Mouse (Mus musculus) thymus, postnatal 4 days (tissue): ENCODE measurements around the gene Sox5.

Experiments
- DNase-seq: peaks from one replicate; pipeline ENCODE4 v3.0.0; 2021

The Sox5 gene

DNA sequence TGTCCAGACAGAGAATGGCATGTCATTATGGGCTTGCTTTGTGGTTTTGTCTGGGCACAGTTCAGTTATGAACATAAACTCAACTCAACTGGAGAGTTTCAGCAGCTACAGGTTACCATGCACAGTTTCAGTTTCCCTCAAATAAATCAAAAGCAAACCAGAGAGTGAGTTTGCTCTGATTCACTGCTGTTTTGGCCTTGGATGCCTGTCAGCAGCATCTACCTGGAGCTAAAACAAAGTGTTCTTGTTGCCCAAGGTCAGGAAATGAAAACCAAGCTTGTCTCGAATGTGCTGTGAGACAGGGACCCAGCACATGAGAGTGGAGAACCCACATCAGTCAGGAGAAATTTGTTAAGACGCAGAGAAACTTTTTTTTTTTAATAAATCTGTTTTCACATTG lies 951.6 kb downstream of the Sox5 start:
- no peak for DNase-seq

DNA sequence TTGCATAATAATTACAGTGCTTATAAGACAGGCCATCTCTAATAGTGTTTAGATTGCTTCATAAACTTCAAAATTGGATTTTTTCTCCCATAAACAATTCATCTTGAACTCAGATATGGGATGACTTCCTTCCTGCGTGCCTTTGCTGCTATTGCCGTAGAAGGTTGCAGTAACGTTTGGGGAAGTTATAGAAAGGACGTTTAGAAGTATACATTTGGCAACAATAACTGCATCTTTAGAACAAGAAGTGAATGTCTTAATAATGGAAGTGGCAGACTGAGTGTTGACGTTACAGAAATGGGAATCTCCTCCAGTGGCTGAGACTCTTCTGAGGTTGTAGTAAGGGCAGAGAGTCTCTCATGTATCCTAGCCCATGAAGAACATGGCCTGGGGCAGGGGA lies 955.0 kb downstream of the Sox5 start:
- no peak for DNase-seq

DNA sequence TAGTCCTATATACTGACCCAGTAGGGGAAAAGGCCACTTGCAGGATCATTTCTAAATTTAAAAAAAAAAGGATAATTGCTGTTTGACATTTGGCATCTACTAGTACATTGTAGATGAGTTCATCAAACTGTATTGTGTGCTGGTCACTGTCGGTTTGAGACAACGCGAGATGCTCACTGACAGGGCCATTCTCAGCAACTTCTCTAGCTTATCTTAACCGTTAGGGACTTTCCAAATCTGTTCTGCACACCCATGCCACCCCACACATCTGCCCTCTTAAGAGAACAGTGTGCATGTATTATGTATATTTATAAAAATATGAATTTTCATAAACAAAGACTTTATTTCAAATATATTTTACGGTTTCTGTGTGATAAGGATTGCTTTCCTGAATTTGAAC lies 955.8 kb downstream of the Sox5 start:
- DNase-seq, result no peak

DNA sequence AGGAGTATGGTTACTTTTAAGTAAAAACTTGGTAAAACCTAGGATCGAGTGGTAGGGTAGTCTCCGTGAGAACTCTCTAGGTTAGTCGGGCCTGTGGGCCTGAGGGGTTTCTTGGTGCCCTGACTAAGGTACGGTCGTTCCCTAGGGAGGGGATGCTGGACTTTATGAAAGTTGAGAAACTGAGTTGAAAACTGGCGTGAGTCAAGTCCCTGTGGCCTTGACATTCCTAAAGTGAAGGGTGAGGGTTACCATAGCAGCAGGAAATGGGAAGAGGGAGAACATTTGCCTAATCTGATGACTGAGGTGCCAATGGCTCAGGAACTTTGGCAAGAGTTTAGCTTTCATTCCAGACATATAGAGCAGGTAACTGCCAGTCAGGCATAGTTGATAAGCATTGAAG lies 956.7 kb downstream of the Sox5 start:
- DNase-seq, result no peak

DNA sequence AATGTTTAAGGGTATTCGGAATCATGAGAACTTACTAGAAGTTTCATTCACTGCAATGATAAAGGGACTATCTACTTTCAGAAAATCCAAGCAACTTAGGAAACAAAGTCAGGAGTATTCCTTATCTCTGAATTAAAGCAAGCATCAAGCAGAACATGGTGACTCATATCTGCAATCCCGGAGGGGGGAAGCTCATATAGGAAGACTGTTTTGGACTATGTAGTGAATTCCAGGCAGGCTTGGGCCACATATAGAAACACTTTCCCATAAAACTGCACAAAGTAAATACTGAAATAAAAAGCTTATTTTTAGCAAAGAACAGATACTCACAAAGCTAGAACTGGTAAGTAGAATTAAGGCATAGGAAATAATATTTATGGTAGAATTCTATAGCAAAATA lies 993.3 kb downstream of the Sox5 start:
- no peak for DNase-seq

DNA sequence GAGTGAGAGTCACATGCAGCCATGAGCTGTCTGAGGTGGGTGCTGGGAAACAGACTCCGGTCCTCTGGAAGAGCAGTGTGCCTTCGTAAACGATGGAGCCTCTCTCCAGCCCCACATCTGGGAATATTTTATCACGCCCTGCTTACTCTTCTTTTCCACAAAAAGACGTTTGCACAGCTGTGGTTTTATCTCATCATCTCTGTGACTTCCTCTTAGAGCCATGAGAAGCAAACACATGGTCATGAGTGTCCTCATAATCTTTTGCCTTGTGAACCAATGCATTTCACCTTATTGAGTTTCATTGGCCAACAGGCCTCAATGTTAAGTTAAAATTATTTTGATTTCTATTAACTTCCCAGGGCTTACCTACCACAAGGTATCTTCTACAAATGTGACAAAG lies 994.4 kb downstream of the Sox5 start:
- no peak for DNase-seq

DNA sequence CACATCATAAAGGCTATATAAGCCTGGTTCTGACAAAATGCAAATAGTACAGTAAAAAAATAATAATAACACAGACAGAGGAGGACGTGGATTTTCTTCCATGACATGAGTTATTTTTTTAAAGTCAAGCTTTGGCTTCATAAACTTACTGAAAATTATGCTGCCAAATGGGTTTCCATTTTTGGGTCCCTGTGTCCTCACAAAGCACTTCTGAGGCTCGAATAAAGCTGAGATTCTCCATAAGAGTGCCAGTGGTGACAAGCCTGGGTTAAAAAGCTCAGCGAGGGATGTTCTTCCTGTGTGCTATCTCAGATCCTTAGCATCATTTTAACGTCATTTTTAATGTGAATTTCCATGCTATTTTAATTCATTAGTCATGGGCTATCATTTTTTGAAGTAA lies 996.1 kb downstream of the Sox5 start:
- no peak for DNase-seq
